Mouse (Mus musculus) E14TG2a.4 (cell line): ENCODE results near the gene Kif1c.

Experiments used
- H3K27me3 ChIP-seq: 2 replicates; pipeline ENCODE4 v1.6.1; 2014; ENCODE audit warnings: low read length, control low read depth; ENCODE audit not compliant: insufficient read depth
- H3K36me3 ChIP-seq: 2 replicates; pipeline ENCODE4 v1.6.1; 2014; ENCODE audit warnings: low read length, control low read depth; ENCODE audit not compliant: insufficient read depth
- H3K4me1 ChIP-seq: replicated peaks from 2 replicates; pipeline ENCODE4 v1.6.1; 2014; ENCODE audit warnings: low read depth, low read length, control low read depth
- H3K4me3 ChIP-seq: replicated peaks from 2 replicates; pipeline ENCODE4 v1.5.1; 2014; ENCODE audit warnings: mild to moderate bottlenecking, low read length
- H3K9me3 ChIP-seq: 2 replicates; pipeline ENCODE4 v1.6.1; 2014; ENCODE audit warnings: low read length, control low read depth
- CTCF ChIP-seq: conservative IDR thresholded peaks from 2 replicates; pipeline ENCODE4 v1.5.1; 2014; ENCODE audit warnings: low read length
- NANOG ChIP-seq: IDR thresholded peaks from 2 replicates; pipeline ENCODE4 v1.6.1; 2014; ENCODE audit warnings: borderline replicate concordance, low read length, mixed read lengths
- POU5F1 ChIP-seq: IDR thresholded peaks from 2 replicates; pipeline ENCODE4 v1.6.1; 2014; ENCODE audit warnings: low read length, borderline replicate concordance

The Kif1c gene

DNA sequence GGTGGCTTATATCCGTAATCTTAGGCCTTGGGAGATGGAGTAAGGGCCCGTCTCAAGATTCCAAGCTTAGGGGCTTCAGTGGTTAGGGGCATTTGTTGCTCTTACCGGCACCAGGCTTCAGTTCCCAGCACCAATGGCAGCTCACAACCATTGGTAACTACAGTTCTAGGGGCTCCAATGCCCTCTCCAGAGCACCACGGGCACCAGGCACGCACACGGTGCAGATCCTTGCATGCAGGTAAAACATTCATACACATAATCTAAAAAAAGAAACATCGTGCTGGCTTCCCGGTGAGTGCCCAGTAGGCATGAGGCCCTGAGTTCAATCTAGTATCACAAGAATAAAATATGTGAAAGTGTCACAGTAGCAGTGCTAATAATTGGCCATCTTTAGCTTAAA lies 37.2 kb upstream of the Kif1c start:
- TF ChIP-seq CTCF (no peak), NANOG (no peak), POU5F1 (no peak)
- Histone ChIP-seq H3K4me3 (no peak overlapping the region), H3K4me1 (peaks cover 69% of the 10 kb centered on the region), H3K9me3 (peaks cover 5% of the 10 kb centered on the region; the same call in 1 of the 2 replicates), H3K36me3 (peaks cover 72% of the 10 kb centered on the region), H3K27me3 (no peaks in the 10 kb centered on the region)

DNA sequence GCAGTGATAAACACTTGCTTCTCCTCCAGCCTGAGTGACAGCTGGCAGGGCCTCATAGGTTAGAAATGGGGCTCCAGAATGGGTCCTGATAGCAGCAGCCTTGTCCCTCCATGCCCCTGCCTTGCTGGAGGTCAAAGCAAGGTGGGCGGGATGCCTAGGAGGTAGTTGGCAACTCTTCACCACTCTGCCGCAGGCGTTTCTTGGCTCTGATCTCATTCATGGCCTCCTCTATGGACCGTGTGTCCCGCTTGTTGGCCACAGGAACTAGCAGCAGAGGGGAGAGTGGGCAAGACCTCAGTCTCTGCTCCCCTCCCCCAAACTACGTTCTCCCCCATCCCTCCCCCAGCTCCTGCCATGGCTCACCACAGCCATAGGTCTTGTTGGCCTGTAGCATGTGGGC lies 36.4 kb upstream of the Kif1c start:
- Histone ChIP-seq H3K27me3 (no peaks in the 10 kb centered on the region), H3K4me3 (no peak overlapping the region), H3K4me1 (peaks cover 62% of the 10 kb centered on the region), H3K36me3 (peaks cover 72% of the 10 kb centered on the region), H3K9me3 (peaks cover 5% of the 10 kb centered on the region; the same call in 1 of the 2 replicates)
- TF ChIP-seq POU5F1 (no peak), NANOG (no peak), CTCF (no peak)

DNA sequence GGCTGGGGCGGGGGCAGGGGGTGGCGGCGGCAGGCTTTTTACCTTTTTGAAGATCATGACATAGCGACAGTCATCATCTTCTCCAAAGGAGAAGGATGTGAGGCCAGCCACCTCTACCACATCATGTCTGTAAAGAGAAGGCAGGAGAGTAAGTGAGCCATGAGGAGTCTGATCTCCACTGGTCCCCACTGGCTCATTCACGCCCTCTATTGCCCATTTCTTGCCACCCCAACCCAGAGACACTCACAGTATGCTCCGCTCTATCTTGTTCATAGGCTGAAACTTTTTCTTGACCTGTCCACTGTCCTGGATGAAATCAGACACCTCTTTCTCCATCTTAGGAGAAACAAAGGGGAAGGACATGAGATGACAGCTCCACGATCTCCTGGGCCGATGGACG lies 35.6 kb upstream of the Kif1c start:
- Histone ChIP-seq H3K36me3 (peaks cover 72% of the 10 kb centered on the region), H3K4me1 (peaks cover 54% of the 10 kb centered on the region), H3K9me3 (peaks cover 5% of the 10 kb centered on the region; the same call in 1 of the 2 replicates), H3K27me3 (no peaks in the 10 kb centered on the region), H3K4me3 (no peak overlapping the region)
- TF ChIP-seq CTCF, result no peak
- TF ChIP-seq NANOG, result no peak
- TF ChIP-seq POU5F1, result no peak

DNA sequence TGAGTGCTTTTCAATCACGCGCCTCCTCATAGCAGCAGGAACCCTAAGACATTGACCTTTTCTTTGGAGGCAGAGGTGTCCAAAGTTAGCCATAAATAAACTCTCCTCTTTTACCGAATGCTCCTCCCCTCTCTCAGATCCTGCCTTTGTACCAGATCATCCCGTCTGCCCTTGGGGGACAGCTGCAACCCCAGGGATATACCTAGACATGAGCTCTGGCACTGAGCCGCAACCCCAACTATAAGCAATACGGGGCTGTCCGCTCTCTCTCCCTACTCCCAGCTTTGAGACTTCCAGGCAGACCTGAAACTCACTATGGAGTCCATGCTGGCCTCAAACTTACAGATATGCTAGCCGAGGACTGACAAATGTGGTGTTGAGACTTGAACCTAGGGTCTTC lies 33.7 kb upstream of the Kif1c start:
- Histone ChIP-seq H3K36me3 (peaks cover 67% of the 10 kb centered on the region), H3K4me3 (no peak overlapping the region), H3K27me3 (no peaks in the 10 kb centered on the region), H3K4me1 (peaks cover 60% of the 10 kb centered on the region), H3K9me3 (peaks cover 5% of the 10 kb centered on the region; the same call in 1 of the 2 replicates)
- TF ChIP-seq CTCF, result no peak
- TF ChIP-seq NANOG, result no peak
- TF ChIP-seq POU5F1, result no peak

DNA sequence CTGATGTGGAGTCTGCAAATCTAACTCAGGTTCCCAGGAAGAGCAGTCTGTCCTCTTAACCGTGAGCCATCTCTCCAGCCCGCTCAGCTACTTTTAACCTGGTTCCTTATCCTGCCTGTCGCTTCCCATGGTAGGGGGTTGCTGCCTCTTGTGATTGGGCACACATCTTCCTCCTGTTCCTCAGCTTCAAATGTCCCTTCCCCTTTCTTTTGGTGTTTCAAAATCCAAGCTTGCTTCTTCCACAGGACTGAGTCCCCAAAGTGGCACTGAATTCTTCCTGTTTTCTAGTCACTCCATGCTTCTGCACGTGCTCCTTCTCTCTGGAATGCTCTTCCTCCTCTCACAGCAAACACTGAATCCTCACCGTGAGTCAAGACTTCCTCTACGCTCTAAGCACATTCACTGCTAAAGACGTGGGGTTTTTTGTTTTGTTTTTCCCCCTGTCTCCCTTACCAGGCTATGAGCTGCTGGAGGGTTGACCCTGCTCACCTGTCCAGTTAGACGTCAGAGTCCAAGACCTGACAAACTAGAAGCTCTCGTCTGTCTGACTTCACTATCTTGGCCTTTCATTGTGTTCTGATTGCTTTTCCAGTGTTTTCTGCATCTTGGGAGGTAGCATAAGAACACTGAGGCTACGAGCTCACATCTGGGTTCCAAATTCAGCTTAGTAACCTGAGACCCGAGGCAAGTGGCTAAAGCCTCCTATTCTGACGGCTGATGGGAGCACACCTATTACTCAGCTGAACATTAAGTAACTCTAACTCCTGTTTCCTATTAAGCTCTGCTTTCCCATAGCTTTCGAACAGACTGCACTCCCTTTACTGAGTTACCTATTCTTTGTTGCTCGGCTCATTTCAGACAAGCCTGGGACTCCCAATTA lies 32.8 kb upstream of the Kif1c start:
- peaks cover 63% of the 10 kb centered on the region for H3K4me1 ChIP-seq
- TF ChIP-seq POU5F1 (no peak), NANOG (no peak), CTCF (no peak)

DNA sequence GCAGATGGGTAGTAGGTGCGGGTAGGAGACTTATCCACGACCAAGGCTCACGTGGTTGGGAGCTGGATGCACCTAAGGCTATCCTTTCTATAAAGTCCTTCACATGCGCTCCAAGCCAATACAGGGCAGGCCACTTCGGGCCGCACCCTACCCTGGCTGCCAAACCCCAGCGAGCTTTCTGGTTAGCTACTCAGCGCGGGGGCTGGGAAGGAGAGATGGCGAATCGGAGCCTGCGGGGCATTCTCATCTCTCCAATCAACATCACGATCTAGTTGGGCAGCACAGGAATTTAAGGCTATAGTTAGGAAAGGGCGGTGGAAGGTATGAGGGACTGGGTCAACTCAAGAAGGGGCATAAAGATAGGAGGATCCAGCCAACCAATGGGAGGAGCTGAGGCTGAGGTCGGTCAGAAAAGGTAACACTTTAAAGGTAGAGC lies 32.0 kb upstream of the Kif1c start:
- H3K27me3 ChIP-seq, result no peaks in the 10 kb centered on the region
- peaks cover 5% of the 10 kb centered on the region; the same call in 1 of the 2 replicates for H3K9me3 ChIP-seq
- H3K36me3 ChIP-seq, result peaks cover 63% of the 10 kb centered on the region
- peak overlapping the region; percentile 94 for H3K4me3 ChIP-seq
- TF ChIP-seq NANOG (no peak), CTCF (no peak), POU5F1 (no peak)
- peaks cover 57% of the 10 kb centered on the region for H3K4me1 ChIP-seq

More for the DNA sequence above, 32.8 kb upstream of the Kif1c start:
- peak overlapping the region; percentile 94 for H3K4me3 ChIP-seq
- H3K9me3 ChIP-seq, result peaks cover 5% of the 10 kb centered on the region; the same call in 1 of the 2 replicates
- H3K27me3 ChIP-seq, result no peaks in the 10 kb centered on the region
- H3K36me3 ChIP-seq, result peaks cover 67% of the 10 kb centered on the region

DNA sequence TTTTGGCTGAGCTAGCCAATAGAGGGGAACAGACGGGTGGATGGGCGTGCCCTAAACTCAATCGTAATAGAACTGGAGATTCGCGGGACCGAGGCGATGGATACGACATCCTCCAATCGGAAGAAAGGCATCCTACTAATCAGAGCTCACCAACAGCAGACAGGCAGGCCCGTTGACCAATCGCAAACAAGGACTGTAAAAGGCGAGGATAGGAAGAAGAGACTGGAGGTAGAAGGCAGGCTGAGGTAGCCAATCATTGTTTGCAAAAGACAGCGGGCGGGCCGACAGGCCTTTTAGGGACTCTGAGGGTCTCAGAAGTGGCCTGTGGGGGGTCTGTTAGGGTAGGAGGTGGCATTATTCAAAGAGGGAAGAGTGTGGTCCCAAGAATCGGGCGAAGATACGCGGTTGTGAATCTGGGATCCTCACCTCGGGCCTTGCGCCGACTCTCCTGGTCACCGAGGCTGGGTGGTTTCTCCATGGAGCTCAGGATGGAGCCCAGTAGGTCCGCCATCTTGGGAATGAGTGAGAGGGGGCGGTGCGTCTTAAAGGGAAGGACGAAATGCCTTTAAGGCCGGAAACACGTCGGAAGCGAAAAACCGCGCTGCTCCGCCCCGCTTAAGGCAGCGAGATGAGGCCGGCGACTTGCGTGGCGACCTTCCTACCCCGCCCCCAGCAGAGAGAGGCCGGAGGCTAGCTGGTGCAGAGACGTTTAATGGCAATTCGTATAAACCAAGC lies 31.4 kb upstream of the Kif1c start, which contains the start of gene Spag7:
Gene Spag7 (minus strand): TSS at position 646 of the 735 bp plus-strand sequence.
- Histone ChIP-seq H3K9me3 (peaks cover 5% of the 10 kb centered on the region; the same call in 1 of the 2 replicates), H3K27me3 (no peaks in the 10 kb centered on the region), H3K4me3 (peak within 1 kb of the TSS; percentile 94), H3K36me3 (peaks cover 57% of the 10 kb centered on the region), H3K4me1 (peaks cover 62% of the 10 kb centered on the region)
- TF ChIP-seq NANOG, result no peak; the same call in 1 of the 2 replicates
- no peak for TF ChIP-seq POU5F1
- TF ChIP-seq CTCF, result no peak

DNA sequence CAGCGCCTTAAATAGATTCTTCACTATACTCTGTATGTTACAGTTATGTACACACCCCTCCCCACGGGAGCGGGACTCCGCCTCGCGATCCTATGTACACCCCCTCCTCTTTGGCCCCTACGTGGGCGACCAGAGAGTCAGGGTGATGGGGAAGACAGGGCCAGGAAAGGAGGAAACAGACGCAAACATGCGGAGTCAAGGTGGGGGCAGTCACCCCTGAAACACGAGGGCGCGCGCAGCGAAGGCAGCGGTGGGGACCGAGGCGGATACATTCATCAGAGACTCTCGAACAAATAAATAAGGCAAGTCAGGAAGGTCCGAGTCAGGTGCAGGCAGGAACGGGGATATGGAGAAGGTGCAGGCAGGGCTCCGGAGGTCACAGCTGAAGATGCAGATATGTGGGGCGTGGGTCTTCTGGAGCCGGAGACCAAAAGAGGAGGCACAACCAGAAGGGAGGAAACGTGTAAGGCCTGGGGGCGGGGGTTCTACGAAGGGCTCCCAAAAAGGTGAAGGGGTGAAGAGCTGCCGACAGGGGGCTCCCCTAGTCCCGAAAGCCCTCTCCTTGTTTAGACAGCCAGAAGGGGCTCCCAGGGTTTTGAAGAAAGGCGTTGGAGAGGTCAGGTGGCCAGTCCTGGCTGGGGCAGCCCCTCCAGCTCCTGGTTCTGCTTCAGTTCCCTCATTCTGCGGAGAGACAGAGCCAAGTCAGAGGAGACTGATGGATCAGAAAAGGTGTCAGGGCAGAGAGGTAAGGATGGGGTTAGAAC lies 30.6 kb upstream of the Kif1c start:
- H3K9me3 ChIP-seq, result peaks cover 5% of the 10 kb centered on the region; the same call in 1 of the 2 replicates
- peaks cover 49% of the 10 kb centered on the region for H3K36me3 ChIP-seq
- TF ChIP-seq CTCF (peak; percentile 64), POU5F1 (no peak), NANOG (no peak)
- peaks cover 65% of the 10 kb centered on the region for H3K4me1 ChIP-seq
- H3K4me3 ChIP-seq, result peak overlapping the region; percentile 94
- no peaks in the 10 kb centered on the region for H3K27me3 ChIP-seq

DNA sequence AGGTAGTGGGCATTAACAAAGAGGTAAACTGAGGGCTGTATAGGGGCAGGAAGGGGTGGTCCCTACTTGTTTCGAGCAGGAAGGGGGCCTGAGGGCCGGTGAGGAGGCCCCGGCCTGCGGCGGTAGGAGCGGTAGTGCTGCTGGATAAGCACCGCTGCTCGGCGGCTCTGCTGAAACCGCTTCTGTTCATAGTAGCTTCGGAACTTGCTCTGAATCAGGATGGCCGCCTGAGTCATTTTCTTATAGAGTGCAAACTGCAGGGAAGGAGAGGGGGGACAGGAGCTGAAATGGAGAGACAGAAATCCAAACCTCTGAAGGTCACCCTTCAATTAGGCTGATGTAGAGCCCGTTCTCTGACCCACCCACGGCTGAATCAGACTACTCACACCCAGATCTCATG lies 29.9 kb upstream of the Kif1c start:
- Histone ChIP-seq H3K4me1 (peaks cover 66% of the 10 kb centered on the region), H3K4me3 (peak overlapping the region; percentile 94), H3K9me3 (no peaks in the 10 kb centered on the region), H3K27me3 (no peaks in the 10 kb centered on the region), H3K36me3 (peaks cover 42% of the 10 kb centered on the region)
- no peak for TF ChIP-seq NANOG
- no peak for TF ChIP-seq CTCF
- no peak for TF ChIP-seq POU5F1
